Mouse (Mus musculus): ENCODE measurements at regions not wholly inside any gene's neighbourhood (a gene's known extent, or its start where the extent isn't known, plus 50 kb on each side); places are given as distances from the start of the nearest gene placed in this dataset.

DNA sequence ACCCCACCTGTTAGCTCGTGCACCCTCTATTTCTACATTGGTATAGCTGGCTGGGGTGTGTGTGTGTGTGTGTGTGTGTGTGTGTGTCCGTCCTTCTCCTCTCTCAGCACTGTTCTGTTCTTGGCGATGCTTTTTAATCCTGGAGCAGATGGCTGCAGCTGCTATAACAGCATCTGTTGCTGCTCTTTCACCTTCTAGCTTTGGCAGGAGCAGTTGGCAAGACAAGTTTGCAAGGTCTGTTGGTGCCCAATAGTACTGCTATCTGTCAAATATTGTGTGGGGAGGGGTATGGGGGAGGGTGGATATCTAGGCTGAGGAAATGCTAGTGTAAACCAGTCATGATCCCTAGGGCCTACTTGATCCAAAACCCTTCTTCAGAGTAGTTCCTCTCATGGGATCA lies 120.9 kb upstream of the AI593442 start:
- no peaks in the 10 kb centered on the region for H3K4me1 ChIP-seq (ENCODE audit: control insufficient read depth in 2 of 2, insufficient read depth in 2 of 2, low read length in 2 of 2)
- H3K9ac ChIP-seq (ENCODE audit: low read length), result no peak overlapping the region
- 71% methylated on average over 3 of the region's 3 CpGs for WGBS
- no peaks in the 10 kb centered on the region for H3K9me3 ChIP-seq (ENCODE audit: control insufficient read depth, low read length)
- no peak overlapping the region for H3K4me2 ChIP-seq (ENCODE audit: low read length)
- ATAC-seq (ENCODE audit: insufficient number of reproducible peaks, insufficient read depth, low FRiP score, low read depth), result no peak
- no peak overlapping the region for H3K27ac ChIP-seq (replicated peaks in 1 of 2; ENCODE audit: control insufficient read depth in 1 of 2, insufficient read depth in 1 of 2, low read depth in 2 of 2, low read length in 2 of 2)
- H3K27me3 ChIP-seq (ENCODE audit: control insufficient read depth, insufficient read depth, low read length), result no peaks in the 10 kb centered on the region
- H3K4me3 ChIP-seq (ENCODE audit: control insufficient read depth in 1 of 2, insufficient read depth in 1 of 2, low read depth in 1 of 2, low read length in 2 of 2), result no peak overlapping the region
- no peaks in the 10 kb centered on the region for H3K36me3 ChIP-seq (ENCODE audit: control insufficient read depth, insufficient read depth, low read length)

DNA sequence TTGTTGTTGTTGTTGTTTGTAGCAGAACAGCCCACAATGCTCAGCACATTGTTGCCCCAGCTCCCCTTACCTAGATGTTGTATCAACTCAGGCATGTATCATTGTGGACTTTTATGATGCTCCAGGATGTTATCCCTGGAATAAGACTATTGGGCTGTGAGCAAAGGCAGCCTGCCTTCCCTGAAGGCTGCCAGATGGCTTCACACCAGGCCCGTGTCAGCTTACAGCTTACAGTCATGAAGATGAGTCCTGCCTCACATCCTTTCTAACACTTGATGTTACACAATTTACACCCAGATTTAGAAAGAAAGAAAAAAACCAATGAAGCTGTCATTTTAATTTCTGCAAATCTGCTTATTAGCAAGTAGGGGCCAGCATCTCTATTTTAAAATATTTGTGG lies 113.0 kb upstream of the AI593442 start:
- WGBS, result 48% methylated on average over 1 of the region's 1 CpGs
- Histone ChIP-seq H3K36me3 (ENCODE audit: control insufficient read depth, insufficient read depth, low read length) (no peaks in the 10 kb centered on the region), H3K27ac (replicated peaks in 1 of 2; ENCODE audit: control insufficient read depth in 1 of 2, insufficient read depth in 1 of 2, low read depth in 2 of 2, low read length in 2 of 2) (no peak overlapping the region), H3K4me2 (ENCODE audit: low read length) (no peak overlapping the region), H3K9ac (ENCODE audit: low read length) (no peak overlapping the region), H3K4me3 (ENCODE audit: control insufficient read depth in 1 of 2, insufficient read depth in 1 of 2, low read depth in 1 of 2, low read length in 2 of 2) (no peak overlapping the region), H3K4me1 (ENCODE audit: control insufficient read depth in 2 of 2, insufficient read depth in 2 of 2, low read length in 2 of 2) (no peaks in the 10 kb centered on the region), H3K27me3 (ENCODE audit: control insufficient read depth, insufficient read depth, low read length) (no peaks in the 10 kb centered on the region), H3K9me3 (ENCODE audit: control insufficient read depth, low read length) (no peaks in the 10 kb centered on the region)
- ATAC-seq (ENCODE audit: insufficient number of reproducible peaks, insufficient read depth, low FRiP score, low read depth), result no peak

DNA sequence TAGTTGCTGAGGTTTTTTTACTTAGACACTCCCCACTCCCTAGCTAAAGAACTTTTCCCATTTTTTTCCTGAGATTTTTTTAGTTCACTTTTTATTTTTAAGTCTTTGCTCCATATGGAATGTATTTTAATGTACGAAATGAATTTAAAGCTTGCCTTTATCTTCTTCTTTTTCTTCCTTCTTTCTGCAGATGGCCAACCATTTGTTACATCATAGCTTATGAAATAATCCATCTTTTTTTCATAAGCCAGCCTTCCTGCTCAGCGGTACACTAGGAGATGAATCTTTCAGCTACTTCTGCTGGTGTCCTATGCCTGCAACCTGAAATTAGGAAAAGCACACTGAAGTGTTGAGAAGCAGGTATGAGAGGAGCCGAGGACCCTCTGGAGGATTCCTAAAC lies 102.9 kb upstream of the AI593442 start:
- Histone ChIP-seq H3K9me3 (ENCODE audit: control insufficient read depth, low read length) (no peaks in the 10 kb centered on the region), H3K9ac (ENCODE audit: low read length) (no peak overlapping the region), H3K4me2 (ENCODE audit: low read length) (no peak overlapping the region), H3K36me3 (ENCODE audit: control insufficient read depth, insufficient read depth, low read length) (no peaks in the 10 kb centered on the region), H3K27ac (replicated peaks in 1 of 2; ENCODE audit: control insufficient read depth in 1 of 2, insufficient read depth in 1 of 2, low read depth in 2 of 2, low read length in 2 of 2) (no peak overlapping the region), H3K4me3 (ENCODE audit: control insufficient read depth in 1 of 2, insufficient read depth in 1 of 2, low read depth in 1 of 2, low read length in 2 of 2) (no peak overlapping the region), H3K27me3 (ENCODE audit: control insufficient read depth, insufficient read depth, low read length) (no peaks in the 10 kb centered on the region), H3K4me1 (ENCODE audit: control insufficient read depth in 2 of 2, insufficient read depth in 2 of 2, low read length in 2 of 2) (no peaks in the 10 kb centered on the region)
- ATAC-seq (ENCODE audit: insufficient number of reproducible peaks, insufficient read depth, low FRiP score, low read depth), result no peak
- WGBS, result 75% methylated on average over 3 of the region's 3 CpGs

- Histone ChIP-seq H3K27me3 (ENCODE audit: control insufficient read depth, insufficient read depth, low read length) (no peaks in the 10 kb centered on the region), H3K27ac (replicated peaks in 1 of 2; ENCODE audit: control insufficient read depth in 1 of 2, insufficient read depth in 1 of 2, low read depth in 2 of 2, low read length in 2 of 2) (no peak overlapping the region), H3K9me3 (ENCODE audit: control insufficient read depth, low read length) (no peaks in the 10 kb centered on the region), H3K9ac (ENCODE audit: low read length) (no peak overlapping the region), H3K36me3 (ENCODE audit: control insufficient read depth, insufficient read depth, low read length) (no peaks in the 10 kb centered on the region), H3K4me3 (ENCODE audit: control insufficient read depth in 1 of 2, insufficient read depth in 1 of 2, low read depth in 1 of 2, low read length in 2 of 2) (no peak overlapping the region), H3K4me1 (ENCODE audit: control insufficient read depth in 2 of 2, insufficient read depth in 2 of 2, low read length in 2 of 2) (no peaks in the 10 kb centered on the region), H3K4me2 (ENCODE audit: low read length) (no peak overlapping the region)
- 49% methylated on average over 6 of the region's 6 CpGs for WGBS
- no peak for ATAC-seq (ENCODE audit: insufficient number of reproducible peaks, insufficient read depth, low FRiP score, low read depth)
Observed at GRCm38 (mm10) chr9:52776542-52776941, 97.0 kb upstream of the AI593442 start.

DNA sequence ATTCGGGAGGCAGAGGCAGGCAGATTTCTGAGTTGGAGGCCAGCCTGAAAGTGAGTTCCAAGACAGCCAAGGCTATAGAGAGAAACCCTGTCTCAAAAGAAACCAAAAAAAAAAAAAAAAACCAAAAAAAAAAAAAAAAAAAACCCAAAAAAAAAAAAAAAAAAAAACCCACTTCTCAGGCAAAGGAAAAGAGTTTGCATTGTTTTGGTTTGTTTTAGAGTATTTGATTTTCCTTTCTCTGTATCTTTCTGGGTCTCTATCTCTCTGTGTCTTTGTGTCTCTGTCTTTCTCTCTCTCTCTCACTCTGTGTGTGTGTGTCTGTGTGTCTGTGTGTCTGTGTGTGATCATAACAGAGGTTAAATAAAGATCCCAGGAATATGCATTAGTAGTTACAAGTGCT lies 95.7 kb upstream of the AI593442 start:
- Histone ChIP-seq H3K9ac (ENCODE audit: low read length) (no peak overlapping the region), H3K9me3 (ENCODE audit: control insufficient read depth, low read length) (no peaks in the 10 kb centered on the region), H3K4me2 (ENCODE audit: low read length) (no peak overlapping the region), H3K27ac (replicated peaks in 1 of 2; ENCODE audit: control insufficient read depth in 1 of 2, insufficient read depth in 1 of 2, low read depth in 2 of 2, low read length in 2 of 2) (no peak overlapping the region), H3K4me1 (ENCODE audit: control insufficient read depth in 2 of 2, insufficient read depth in 2 of 2, low read length in 2 of 2) (no peaks in the 10 kb centered on the region), H3K4me3 (ENCODE audit: control insufficient read depth in 1 of 2, insufficient read depth in 1 of 2, low read depth in 1 of 2, low read length in 2 of 2) (no peak overlapping the region), H3K27me3 (ENCODE audit: control insufficient read depth, insufficient read depth, low read length) (no peaks in the 10 kb centered on the region), H3K36me3 (ENCODE audit: control insufficient read depth, insufficient read depth, low read length) (no peaks in the 10 kb centered on the region)
- no peak for ATAC-seq (ENCODE audit: insufficient number of reproducible peaks, insufficient read depth, low FRiP score, low read depth)
- WGBS, result 100% methylated on average over 1 of the region's 1 CpGs

DNA sequence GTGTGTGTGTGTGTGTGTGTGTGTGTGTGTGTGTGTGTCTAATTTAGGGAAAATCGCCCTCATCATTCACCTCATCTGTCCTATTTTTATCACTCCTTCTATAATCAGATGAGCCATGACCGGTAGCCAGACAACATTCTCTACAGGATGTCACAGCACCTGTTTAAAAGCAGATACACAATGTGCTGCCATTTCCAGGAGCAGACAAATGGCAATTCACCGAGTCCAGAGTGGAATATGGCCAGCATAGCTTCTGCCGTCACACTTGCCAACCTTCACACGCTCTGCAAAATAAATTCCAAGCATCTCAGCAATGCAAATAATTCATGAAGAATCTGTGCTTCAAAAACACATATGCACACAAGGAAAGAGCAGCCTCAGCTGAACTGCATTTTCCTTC lies 88.5 kb upstream of the AI593442 start:
- no peaks in the 10 kb centered on the region for H3K27me3 ChIP-seq (ENCODE audit: control insufficient read depth, insufficient read depth, low read length)

GRCm38 (mm10) chr9:52765809-52766208 lies 86.2 kb upstream of the AI593442 start:
- no peak for ATAC-seq (ENCODE audit: insufficient number of reproducible peaks, insufficient read depth, low FRiP score, low read depth)
- no peak overlapping the region for H3K4me2 ChIP-seq (ENCODE audit: low read length)
- H3K9me3 ChIP-seq (ENCODE audit: control insufficient read depth, low read length), result no peaks in the 10 kb centered on the region
- no peak overlapping the region for H3K27ac ChIP-seq (replicated peaks in 1 of 2; ENCODE audit: control insufficient read depth in 1 of 2, insufficient read depth in 1 of 2, low read depth in 2 of 2, low read length in 2 of 2)
- no peaks in the 10 kb centered on the region for H3K36me3 ChIP-seq (ENCODE audit: control insufficient read depth, insufficient read depth, low read length)
- H3K27me3 ChIP-seq (ENCODE audit: control insufficient read depth, insufficient read depth, low read length), result no peaks in the 10 kb centered on the region
- H3K4me3 ChIP-seq (ENCODE audit: control insufficient read depth in 1 of 2, insufficient read depth in 1 of 2, low read depth in 1 of 2, low read length in 2 of 2), result no peak overlapping the region
- 83% methylated on average over 5 of the region's 5 CpGs for WGBS
- no peak overlapping the region for H3K9ac ChIP-seq (ENCODE audit: low read length)
- H3K4me1 ChIP-seq (ENCODE audit: control insufficient read depth in 2 of 2, insufficient read depth in 2 of 2, low read length in 2 of 2), result peaks cover 0 to 11% of the 10 kb centered on the region in 2 experiments; a peak in 3 of 4 replicates

More for the DNA sequence above, 88.5 kb upstream of the AI593442 start:
- no peak for ATAC-seq (ENCODE audit: insufficient number of reproducible peaks, insufficient read depth, low FRiP score, low read depth)
- WGBS, result 36% methylated on average over 5 of the region's 5 CpGs
- no peak overlapping the region for H3K4me3 ChIP-seq (ENCODE audit: control insufficient read depth in 1 of 2, insufficient read depth in 1 of 2, low read depth in 1 of 2, low read length in 2 of 2)
- H3K27ac ChIP-seq (replicated peaks in 1 of 2; ENCODE audit: control insufficient read depth in 1 of 2, insufficient read depth in 1 of 2, low read depth in 2 of 2, low read length in 2 of 2), result no peak overlapping the region
- H3K9ac ChIP-seq (ENCODE audit: low read length), result no peak overlapping the region
- H3K4me2 ChIP-seq (ENCODE audit: low read length), result no peak overlapping the region
- no peaks in the 10 kb centered on the region for H3K9me3 ChIP-seq (ENCODE audit: control insufficient read depth, low read length)
- H3K4me1 ChIP-seq (ENCODE audit: control insufficient read depth in 2 of 2, insufficient read depth in 2 of 2, low read length in 2 of 2), result no peaks in the 10 kb centered on the region; a peak in 1 of 4 replicates
- H3K36me3 ChIP-seq (ENCODE audit: control insufficient read depth, insufficient read depth, low read length), result no peaks in the 10 kb centered on the region

GRCm38 (mm10) chr9:52762836-52763235 lies 83.3 kb upstream of the AI593442 start:
- Histone ChIP-seq H3K9ac (ENCODE audit: low read length) (no peak overlapping the region), H3K9me3 (ENCODE audit: control insufficient read depth, low read length) (no peaks in the 10 kb centered on the region), H3K4me1 (ENCODE audit: control insufficient read depth in 2 of 2, insufficient read depth in 2 of 2, low read length in 2 of 2) (peaks cover 0 to 11% of the 10 kb centered on the region in 2 experiments; a peak in 2 of 4 replicates), H3K4me2 (ENCODE audit: low read length) (no peak overlapping the region), H3K36me3 (ENCODE audit: control insufficient read depth, insufficient read depth, low read length) (no peaks in the 10 kb centered on the region), H3K4me3 (ENCODE audit: control insufficient read depth in 1 of 2, insufficient read depth in 1 of 2, low read depth in 1 of 2, low read length in 2 of 2) (no peak overlapping the region), H3K27ac (replicated peaks in 1 of 2; ENCODE audit: control insufficient read depth in 1 of 2, insufficient read depth in 1 of 2, low read depth in 2 of 2, low read length in 2 of 2) (no peak overlapping the region), H3K27me3 (ENCODE audit: control insufficient read depth, insufficient read depth, low read length) (no peaks in the 10 kb centered on the region)
- ATAC-seq (ENCODE audit: insufficient number of reproducible peaks, insufficient read depth, low FRiP score, low read depth), result no peak
- 66% methylated on average over 6 of the region's 6 CpGs for WGBS
